Mouse (Mus musculus): ENCODE data around the gene Scand1. TPM values are rescaled to one million over a fixed set of nuclear protein-coding genes. Genes with fewer than 3 reads are reported as not detected.

The Scand1 gene
- polyA plus RNA-seq, 1 experiment from 2014 or later, result 64.7 TPM

GRCm38 (mm10) chr2:156278226-156279017 is 34.1 kb downstream of the Scand1 start:
- peak; percentile 70; the same call in 1 of the 2 replicates for ATAC-seq (ENCODE audit: borderline replicate concordance, extremely low read depth, low FRiP score, low TSS enrichment)
- Histone ChIP-seq H3K36me3 (peaks cover 14% of the 10 kb centered on the region; the same call in 1 of the 2 replicates), H3K27ac (no peak overlapping the region), H3K4me2 (no peak overlapping the region), H3K27me3 (no peaks in the 10 kb centered on the region), H3K4me1 (no peaks in the 10 kb centered on the region), H3K9me3 (no peaks in the 10 kb centered on the region), H3K4me3 (no peak overlapping the region), H3K9ac (no peak overlapping the region)
- 37% methylated on average over 4 of the region's 4 CpGs for WGBS

- Histone ChIP-seq H3K36me3 (peaks cover 21% of the 10 kb centered on the region), H3K27ac (no peak overlapping the region), H3K4me1 (no peaks in the 10 kb centered on the region), H3K27me3 (no peaks in the 10 kb centered on the region), H3K4me2 (no peak overlapping the region), H3K9ac (no peak overlapping the region), H3K9me3 (no peaks in the 10 kb centered on the region), H3K4me3 (no peak overlapping the region)
- no peak for ATAC-seq (ENCODE audit: borderline replicate concordance, extremely low read depth, low FRiP score, low TSS enrichment)
- 82% methylated on average over 6 of the region's 6 CpGs for WGBS
Measured at GRCm38 (mm10) chr2:156272553-156272952, 40.0 kb downstream of the Scand1 start.

DNA sequence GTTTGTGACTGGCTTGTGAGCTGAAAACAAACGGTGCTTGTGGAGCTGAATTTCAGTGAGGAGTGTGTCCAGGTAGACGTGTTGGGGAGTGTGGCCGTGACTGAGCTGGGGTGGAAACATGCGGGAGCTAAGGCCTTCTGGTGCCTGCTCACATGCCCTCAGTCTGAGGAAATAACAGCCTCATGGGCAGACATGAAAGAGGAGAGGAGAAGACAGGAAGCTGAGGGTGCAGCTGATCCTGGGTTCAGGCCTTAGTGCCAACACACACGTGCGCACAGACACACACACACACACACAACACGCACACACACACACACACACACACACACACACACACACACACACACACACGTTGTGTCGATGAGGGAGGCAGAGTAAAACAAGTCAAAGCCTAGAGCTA is 44.9 kb downstream of the Scand1 start:
- 94% methylated on average over 9 of the region's 9 CpGs for WGBS
- no peak overlapping the region for H3K4me2 ChIP-seq
- H3K27ac ChIP-seq, result no peak overlapping the region
- no peak for ATAC-seq (ENCODE audit: borderline replicate concordance, extremely low read depth, low FRiP score, low TSS enrichment)
- no peak overlapping the region for H3K9ac ChIP-seq
- no peaks in the 10 kb centered on the region for H3K27me3 ChIP-seq
- no peaks in the 10 kb centered on the region for H3K9me3 ChIP-seq
- no peak overlapping the region for H3K4me3 ChIP-seq
- no peaks in the 10 kb centered on the region for H3K4me1 ChIP-seq
- H3K36me3 ChIP-seq, result peaks cover 11% of the 10 kb centered on the region

DNA sequence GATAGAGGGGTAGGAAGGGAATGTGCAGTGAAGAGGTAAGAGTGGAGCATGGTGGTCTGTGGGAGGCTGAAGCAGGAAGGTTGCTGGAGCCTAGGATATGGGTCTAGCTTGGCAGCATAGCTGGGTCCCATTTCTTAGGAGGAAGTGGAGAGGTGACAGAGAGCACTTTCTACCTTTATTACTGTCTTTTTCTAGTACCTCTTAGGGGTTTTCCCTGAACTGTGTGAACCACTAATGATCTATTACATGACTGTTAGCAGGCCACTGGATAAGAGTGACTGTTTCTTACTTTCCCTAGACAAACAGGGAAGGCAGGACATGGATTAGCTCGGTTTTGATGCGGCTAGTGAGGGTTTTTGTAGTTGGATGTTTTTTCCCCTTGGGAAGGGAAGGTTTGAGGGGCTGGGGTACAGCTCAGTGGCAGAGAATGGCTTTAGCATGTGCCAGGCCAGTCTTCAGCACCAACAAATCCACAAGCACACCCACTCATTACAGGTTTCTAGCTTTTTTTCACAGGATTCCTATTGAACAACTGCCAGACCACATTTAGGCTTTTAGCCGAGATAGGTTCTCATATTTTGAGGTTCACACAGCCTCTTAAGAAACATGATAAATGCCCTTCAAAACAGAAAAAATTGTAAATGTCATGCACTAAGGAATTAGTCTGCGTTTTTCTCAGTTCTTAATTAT is 49.2 kb downstream of the Scand1 start:
- Histone ChIP-seq H3K4me2 (no peak overlapping the region), H3K27ac (no peak overlapping the region), H3K9ac (no peak overlapping the region), H3K36me3 (peaks cover 20% of the 10 kb centered on the region), H3K9me3 (no peaks in the 10 kb centered on the region), H3K4me3 (no peak overlapping the region), H3K27me3 (no peaks in the 10 kb centered on the region), H3K4me1 (0 out of 2 replicates have a peak, but pooled peaks cover under 1% of the 10 kb centered on the region)
- 81% methylated on average over 4 of the region's 4 CpGs for WGBS
- ATAC-seq (ENCODE audit: borderline replicate concordance, extremely low read depth, low FRiP score, low TSS enrichment), result no peak

Small RNA genes lying within 50 kb of the gene (microRNA-seq; reads per million reads assigned to microRNA genes)
- not detected for gene Gm22759

Other genes starting within 250 kb of the Scand1 start
- 3.6 and 3.7 TPM in 2 replicates for gene Spag4, start 247.5 kb downstream of the Scand1 start, polyA plus RNA-seq (2015; fragmentation: Nextera tagmentation; extraction: Ambion mirVana)
- gene Cpne1, start 200.7 kb downstream of the Scand1 start, polyA plus RNA-seq (2015; fragmentation: Nextera tagmentation; extraction: Ambion mirVana), result 75.2 and 76.2 TPM in 2 replicates
- gene Rbm12, start 200.7 kb downstream of the Scand1 start, polyA plus RNA-seq (2015; fragmentation: Nextera tagmentation; extraction: Ambion mirVana), result 25.5 and 27.2 TPM in 2 replicates
- 15.7 and 21.0 TPM in 2 replicates for gene Gm28036, start 185.6 kb downstream of the Scand1 start, polyA plus RNA-seq (2015; fragmentation: Nextera tagmentation; extraction: Ambion mirVana)
- 340 and 373 TPM in 2 replicates for gene Romo1, start 168.7 kb downstream of the Scand1 start, polyA plus RNA-seq (2015; fragmentation: Nextera tagmentation; extraction: Ambion mirVana)
- gene Nfs1, start 168.5 kb downstream of the Scand1 start, polyA plus RNA-seq (2015; fragmentation: Nextera tagmentation; extraction: Ambion mirVana), result 42.5 TPM in 2 replicates
- 559 and 568 TPM in 2 replicates for gene Rbm39, start 132.5 kb downstream of the Scand1 start, polyA plus RNA-seq (2015; fragmentation: Nextera tagmentation; extraction: Ambion mirVana)
- 62.2 and 67.7 TPM in 2 replicates for gene Phf20, start 116.2 kb downstream of the Scand1 start, polyA plus RNA-seq (2015; fragmentation: Nextera tagmentation; extraction: Ambion mirVana)
- gene Cnbd2, start 405 bp downstream of the Scand1 start, polyA plus RNA-seq (2015; fragmentation: Nextera tagmentation; extraction: Ambion mirVana), result 3.7 and 4.0 TPM in 2 replicates
- 1.6 and 2.8 TPM in 2 replicates for gene Epb41l1, start 108.2 kb upstream of the Scand1 start, polyA plus RNA-seq (2015; fragmentation: Nextera tagmentation; extraction: Ambion mirVana)
- gene Aar2, start 234.9 kb upstream of the Scand1 start, polyA plus RNA-seq (2015; fragmentation: Nextera tagmentation; extraction: Ambion mirVana), result 32.3 and 33.4 TPM in 2 replicates

Measured in lung, embryonic 15.5 days (tissue).